Comparison of ENCODE assay signal across 27 mouse cellular contexts in genomic region chr9:61091036-61091435, GRCm38 (mm10).
DNase-seq lines count a peak whose midpoint lies in the region; ATAC-seq and TF ChIP-seq lines count a peak whose summit lies in the region.
"Had no signal": no experiment of that assay in that cellular context is flagged by ENCODE, and none has a peak within 500 bp of the region (broad histone marks: within the 10 kb centered on the region; RNA-seq: fewer than 3 reads in every experiment).

No protein-coding gene starts in this region.

- H3K9me3 ChIP-seq in lung, postnatal 0 days (ENCODE audit: low read length), result no peaks in the 10 kb centered on the region
- H3K9me3 ChIP-seq in MEL (replicated peaks; ENCODE audit: insufficient read depth, low read length), result no peaks in the 10 kb centered on the region
- H3K9me3 ChIP-seq in stomach, postnatal 0 days (ENCODE audit: control insufficient read depth, low read length), result no peaks in the 10 kb centered on the region
- no peaks in the 10 kb centered on the region for H3K9me3 ChIP-seq in forebrain, embryonic 16.5 days (ENCODE audit: control insufficient read depth, low read length)
- H3K9me3 ChIP-seq: embryonic facial prominence, embryonic 10.5 days; embryonic facial prominence, embryonic 13.5 days; forebrain, embryonic 12.5 days; heart, embryonic 10.5 days; hindbrain, embryonic 12.5 days; hindbrain, embryonic 15.5 days had no signal

- no peak overlapping the region for H3K4me3 ChIP-seq in lung, postnatal 0 days (ENCODE audit: low read depth, low read length)
- no peak overlapping the region for H3K4me3 ChIP-seq in MEL (ENCODE audit: control insufficient read depth in 1 of 2, insufficient read depth in 1 of 2, low read depth in 2 of 2, low read length in 2 of 2)
- H3K4me3 ChIP-seq in stomach, postnatal 0 days (ENCODE audit: low read depth, low read length), result no peak overlapping the region
- no peak overlapping the region for H3K4me3 ChIP-seq in forebrain, embryonic 16.5 days (replicated peaks; ENCODE audit: low read length)
- H3K4me3 ChIP-seq: embryonic facial prominence, embryonic 10.5 days; embryonic facial prominence, embryonic 13.5 days; erythroblast, embryonic 14.5 days; forebrain, embryonic 12.5 days; gastrocnemius, adult 2 months; heart, embryonic 10.5 days; hindbrain, embryonic 12.5 days; hindbrain, embryonic 15.5 days had no signal

- TF ChIP-seq CTCF in lung, postnatal 0 days (IDR thresholded peaks at IDR 0.05), result peak; percentile 9; the same call in 1 of the 2 replicates
- no peak for TF ChIP-seq CTCF in MEL (IDR thresholded peaks at IDR 0.05 in 2 of 3, conservative IDR thresholded peaks at IDR 0.05 in 1 of 3; ENCODE audit: control insufficient read depth in 1 of 3, insufficient read depth in 1 of 3, low read depth in 2 of 3, low read length in 3 of 3, poor library complexity in 1 of 3, severe bottlenecking in 1 of 3)
- TF ChIP-seq CTCF in stomach, postnatal 0 days (IDR thresholded peaks at IDR 0.05; ENCODE audit: low read depth), result 0 out of 2 replicates have a peak, but pooled peaks have one; percentile 16

- no peaks in the 10 kb centered on the region for H3K36me3 ChIP-seq in lung, postnatal 0 days (ENCODE audit: insufficient read depth, low read length)
- no peaks in the 10 kb centered on the region for H3K36me3 ChIP-seq in MEL (ENCODE audit: control insufficient read depth in 1 of 2, insufficient read depth in 2 of 2, low read length in 2 of 2)
- no peaks in the 10 kb centered on the region for H3K36me3 ChIP-seq in stomach, postnatal 0 days (ENCODE audit: control insufficient read depth, insufficient read depth, low read length)
- H3K36me3 ChIP-seq in forebrain, embryonic 16.5 days (ENCODE audit: control insufficient read depth, insufficient read depth), result no peaks in the 10 kb centered on the region
- H3K36me3 ChIP-seq: embryonic facial prominence, embryonic 10.5 days; embryonic facial prominence, embryonic 13.5 days; forebrain, embryonic 12.5 days; heart, embryonic 10.5 days; hindbrain, embryonic 12.5 days; hindbrain, embryonic 15.5 days had no signal

- no peak for DNase-seq in lung, postnatal 0 days (ENCODE audit: low spot score)
- DNase-seq in lung, postnatal 14 days, result no peak
- DNase-seq in MEL (ENCODE audit: low read depth, low spot score), result no peak
- DNase-seq in stomach, postnatal 0 days (ENCODE audit: low spot score), result no peak
- no peak for DNase-seq in adipocyte (ENCODE audit: low spot score)
- DNase-seq: adrenal gland, adult 8-10 months; adrenal gland, postnatal 25 days; B cell, adult 2 months; cerebellum, adult 18-20 months; cerebellum, adult 9-10 months; cerebellum, postnatal 14 days; embryo, embryonic 11 days; forebrain, postnatal 0 days; gastrocnemius, adult 2 months; gastrocnemius, postnatal 14 days; heart, adult 18-20 months had no signal

- no peak for TF ChIP-seq POLR2A in MEL (IDR thresholded peaks at IDR 0.05; ENCODE audit: control insufficient read depth in 1 of 2, insufficient read depth in 1 of 2, low read depth in 1 of 2, low read length in 2 of 2, poor library complexity in 1 of 2)

- H3K9ac ChIP-seq in lung, postnatal 0 days (replicated peaks; ENCODE audit: low read depth), result no peak overlapping the region
- no peak overlapping the region for H3K9ac ChIP-seq in MEL (ENCODE audit: control insufficient read depth, low read depth, low read length, poor library complexity, severe bottlenecking)
- H3K9ac ChIP-seq in stomach, postnatal 0 days (ENCODE audit: low read length), result no peak overlapping the region
- H3K9ac ChIP-seq in forebrain, embryonic 16.5 days (replicated peaks; ENCODE audit: low read depth, low read length), result no peak overlapping the region
- H3K9ac ChIP-seq: embryonic facial prominence, embryonic 13.5 days; forebrain, embryonic 12.5 days; forebrain, postnatal 0 days; hindbrain, embryonic 12.5 days; hindbrain, embryonic 15.5 days had no signal

- ATAC-seq in lung, postnatal 0 days, result no peak
- ATAC-seq in common myeloid progenitor, adult 5-6 weeks (replicated peaks; ENCODE audit: low read depth, poor library complexity, severe bottlenecking), result peak; percentile 54; the same call in 1 of the 2 replicates
- ATAC-seq in stomach, postnatal 0 days (ENCODE audit: low FRiP score, low TSS enrichment), result no peak
- ATAC-seq in forebrain, embryonic 16.5 days, result no peak
- ATAC-seq: forebrain, postnatal 0 days; intestine, postnatal 0 days had no signal

- no peaks in the 10 kb centered on the region for H3K79me2 ChIP-seq in MEL (ENCODE audit: control insufficient read depth, insufficient read depth, low read length, poor library complexity)

- 80% methylated on average over 2 of the region's 2 CpGs for WGBS in lung, postnatal 0 days
- 86% methylated on average over 2 of the region's 2 CpGs for WGBS in stomach, postnatal 0 days
- 97% methylated on average over 2 of the region's 2 CpGs for WGBS in forebrain, embryonic 16.5 days

- no peak overlapping the region for H3K27ac ChIP-seq in lung, postnatal 0 days (ENCODE audit: low read length)
- no peak overlapping the region for H3K27ac ChIP-seq in MEL (ENCODE audit: control insufficient read depth, low read depth, low read length)
- H3K27ac ChIP-seq in stomach, postnatal 0 days (replicated peaks), result no peak overlapping the region
- H3K27ac ChIP-seq in forebrain, embryonic 16.5 days (ENCODE audit: low read length), result no peak overlapping the region
- H3K27ac ChIP-seq: embryonic facial prominence, embryonic 10.5 days; embryonic facial prominence, embryonic 13.5 days; forebrain, embryonic 12.5 days; gastrocnemius, adult 2 months; heart, embryonic 10.5 days; hindbrain, embryonic 12.5 days; hindbrain, embryonic 15.5 days had no signal

- no peak overlapping the region for H3K4me2 ChIP-seq in lung, postnatal 0 days (replicated peaks; ENCODE audit: low read depth, low read length)
- H3K4me2 ChIP-seq in stomach, postnatal 0 days (replicated peaks; ENCODE audit: low read depth), result no peak overlapping the region
- no peak overlapping the region for H3K4me2 ChIP-seq in forebrain, embryonic 16.5 days (ENCODE audit: low read length)
- H3K4me2 ChIP-seq: embryonic facial prominence, embryonic 13.5 days; forebrain, embryonic 12.5 days; hindbrain, embryonic 12.5 days; hindbrain, embryonic 15.5 days had no signal

- TF ChIP-seq RAD21 in MEL (IDR thresholded peaks at IDR 0.05; ENCODE audit: low read depth, low read length), result no peak

- no peaks in the 10 kb centered on the region for H3K4me1 ChIP-seq in lung, postnatal 0 days (ENCODE audit: insufficient read depth, low read depth, low read length)
- H3K4me1 ChIP-seq in MEL (ENCODE audit: control insufficient read depth in 1 of 2, insufficient read depth in 2 of 2, low read length in 2 of 2), result no peaks in the 10 kb centered on the region
- no peaks in the 10 kb centered on the region for H3K4me1 ChIP-seq in stomach, postnatal 0 days (replicated peaks; ENCODE audit: control insufficient read depth, insufficient read depth)
- peaks cover 22% of the 10 kb centered on the region for H3K4me1 ChIP-seq in forebrain, embryonic 16.5 days (replicated peaks; ENCODE audit: control insufficient read depth, insufficient read depth, low read length)
- H3K4me1 ChIP-seq: embryonic facial prominence, embryonic 13.5 days; heart, embryonic 10.5 days; hindbrain, embryonic 12.5 days had no signal

- H3K27me3 ChIP-seq in lung, postnatal 0 days (replicated peaks; ENCODE audit: insufficient read depth, low read length), result peaks cover 28% of the 10 kb centered on the region
- peaks cover 0 to 2% of the 10 kb centered on the region in 2 experiments; a peak in 1 of 4 replicates for H3K27me3 ChIP-seq in MEL (ENCODE audit: control insufficient read depth in 1 of 2, insufficient read depth in 2 of 2, low read length in 2 of 2)
- H3K27me3 ChIP-seq in stomach, postnatal 0 days (ENCODE audit: control insufficient read depth, insufficient read depth, low read length), result no peaks in the 10 kb centered on the region
- H3K27me3 ChIP-seq in forebrain, embryonic 16.5 days (replicated peaks; ENCODE audit: control insufficient read depth, insufficient read depth, low read length), result no peaks in the 10 kb centered on the region
- H3K27me3 ChIP-seq: CH12.LX; hindbrain, embryonic 12.5 days had no signal

- TF ChIP-seq EP300 in lung, postnatal 0 days (IDR thresholded peaks at IDR 0.05), result no peak
- no peak for TF ChIP-seq EP300 in MEL (IDR thresholded peaks at IDR 0.05; ENCODE audit: low read depth in 1 of 2, low read length in 2 of 2)
- no peak for TF ChIP-seq EP300 in stomach, postnatal 0 days (optimal IDR thresholded peaks at IDR 0.05)

TF ChIP-seq in MEL, 35 proteins besides CTCF, POLR2A, EP300 and RAD21:
- 0 out of 2 replicates have a peak, but pooled peaks have one; percentile 18 for TF ChIP-seq TBP (IDR thresholded peaks at IDR 0.05; ENCODE audit: low read depth, low read length)
- no peak for TF ChIP-seq MYB (IDR thresholded peaks at IDR 0.05; ENCODE audit: low read depth, low read length)

Comparison
In these comparisons a context has a peak if more than half of its experiments do, and no peak if none do; other contexts are left out.
1. CTCF ChIP-seq: peak in lung, postnatal 0 days (single experiment) and stomach, postnatal 0 days (single experiment); none in MEL (0 of 3).